Mouse (Mus musculus) thymus, adult 18-20 months (tissue): ENCODE results near the gene Frmd4a.

ENCODE experiments used
- DNase-seq, 2 experiments: peaks; one replicate each; pipeline ENCODE4 v3.0.0; 2022; ENCODE audit warnings: mixed read lengths in 2 of 2

The Frmd4a gene

GRCm38 (mm10) chr2:4017528-4018288 lies at the start of gene Frmd4a:
TSS of gene Frmd4a (plus strand) at chr2:4017717.
- DNase-seq: no peak

DNA sequence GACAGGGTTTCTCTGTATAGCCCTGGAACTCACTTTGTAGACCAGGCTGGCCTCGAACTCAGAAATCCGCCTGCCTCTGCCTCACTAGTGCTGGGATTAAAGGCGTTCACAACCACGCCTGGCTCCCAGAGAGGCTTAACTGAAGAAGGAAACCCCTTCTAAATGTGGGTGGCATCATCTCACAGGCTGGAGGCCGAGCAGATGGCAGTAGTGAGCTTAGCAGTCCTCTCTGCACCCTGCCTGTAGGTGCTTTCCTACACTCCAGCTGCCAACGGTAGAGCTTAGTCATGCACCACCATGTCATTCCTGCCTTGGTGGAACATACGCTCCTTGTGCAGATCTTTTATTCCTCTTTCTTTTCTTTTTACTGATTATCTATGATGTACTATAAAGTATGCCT lies 28.6 kb upstream of the Frmd4a start:
- no peak for DNase-seq

DNA sequence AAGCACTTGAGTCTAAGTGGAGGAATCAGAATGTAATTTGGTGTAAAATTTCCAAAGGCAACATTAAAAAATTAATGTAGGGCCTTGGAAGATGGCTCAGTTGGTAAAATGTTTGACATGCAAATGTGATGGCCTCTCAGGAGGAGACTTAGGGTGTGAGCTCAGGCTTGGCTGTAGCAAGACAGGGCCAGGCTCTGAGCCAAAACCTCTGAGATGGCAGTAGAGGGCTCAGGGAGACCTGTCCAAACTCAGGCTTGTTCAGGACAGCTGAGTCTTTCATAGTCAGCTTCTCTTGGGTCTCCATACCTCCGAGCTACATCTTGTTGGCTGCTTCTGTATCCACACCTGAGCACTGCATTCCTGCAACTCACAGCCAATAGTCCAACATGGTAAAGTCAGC lies 27.1 kb upstream of the Frmd4a start:
- no peak for DNase-seq

- DNase-seq: no peak
Observed at GRCm38 (mm10) chr2:4018431-4018876, 937 bp downstream of the Frmd4a start.

DNA sequence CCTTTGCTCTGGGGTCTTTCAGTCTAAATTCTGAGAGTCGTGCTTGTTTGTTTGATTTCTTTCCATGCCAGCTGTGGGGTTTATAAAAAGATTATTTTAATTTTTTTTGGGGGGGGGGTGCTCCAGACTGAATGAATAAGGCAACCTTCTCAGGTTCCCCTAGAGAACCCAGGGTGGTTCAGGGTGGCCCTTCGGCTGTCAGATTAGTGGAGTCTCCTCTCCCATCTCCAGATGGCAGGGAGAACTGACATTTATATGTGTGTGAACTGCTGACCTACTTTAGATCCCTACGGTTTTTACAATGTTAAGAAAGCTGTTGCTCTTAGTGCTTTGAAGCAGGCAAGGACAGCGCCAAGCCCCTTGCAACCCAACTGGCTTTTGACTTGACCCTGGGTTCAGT lies 1.4 kb downstream of the Frmd4a start:
- no peak for DNase-seq

GRCm38 (mm10) chr2:4024927-4025326 lies 7.4 kb downstream of the Frmd4a start:
- DNase-seq: no peak

GRCm38 (mm10) chr2:4029031-4029747 lies 11.7 kb downstream of the Frmd4a start:
- DNase-seq: no peak

DNA sequence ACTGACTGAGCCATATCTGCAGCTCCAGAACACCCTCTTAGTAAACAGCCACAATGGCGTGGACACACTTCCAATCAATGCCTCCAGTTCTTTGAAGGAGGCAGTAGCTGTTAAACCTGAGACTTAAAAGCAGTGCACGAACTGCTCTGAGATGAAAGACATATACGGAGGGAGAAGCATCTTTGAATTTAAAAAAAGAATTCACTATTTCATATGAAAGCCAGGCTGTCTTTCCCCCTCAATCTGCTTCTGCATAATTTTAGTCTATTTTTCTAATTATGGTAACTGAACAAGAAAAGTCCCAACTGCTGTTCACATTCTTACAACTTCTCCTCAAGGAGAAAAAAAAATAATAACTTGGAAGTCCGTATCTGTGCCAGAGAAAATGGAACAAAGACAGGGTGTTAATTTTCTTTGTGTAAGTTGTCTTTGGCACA lies 18.7 kb downstream of the Frmd4a start:
- no peak for DNase-seq

GRCm38 (mm10) chr2:4036651-4037117 lies 19.2 kb downstream of the Frmd4a start:
- DNase-seq: no peak

- no peak for DNase-seq
Observed at GRCm38 (mm10) chr2:4042009-4042408, 24.5 kb downstream of the Frmd4a start.

- no peak for DNase-seq
Observed at GRCm38 (mm10) chr2:4055481-4055880, 38.0 kb downstream of the Frmd4a start.

- no peak for DNase-seq
Observed at GRCm38 (mm10) chr2:4060675-4061074, 43.2 kb downstream of the Frmd4a start.

GRCm38 (mm10) chr2:4071831-4072230 lies 54.3 kb downstream of the Frmd4a start:
- DNase-seq: no peak

GRCm38 (mm10) chr2:4083877-4084276 lies 66.4 kb downstream of the Frmd4a start:
- no peak for DNase-seq

GRCm38 (mm10) chr2:4097601-4098000 lies 80.1 kb downstream of the Frmd4a start:
- DNase-seq: no peak

DNA sequence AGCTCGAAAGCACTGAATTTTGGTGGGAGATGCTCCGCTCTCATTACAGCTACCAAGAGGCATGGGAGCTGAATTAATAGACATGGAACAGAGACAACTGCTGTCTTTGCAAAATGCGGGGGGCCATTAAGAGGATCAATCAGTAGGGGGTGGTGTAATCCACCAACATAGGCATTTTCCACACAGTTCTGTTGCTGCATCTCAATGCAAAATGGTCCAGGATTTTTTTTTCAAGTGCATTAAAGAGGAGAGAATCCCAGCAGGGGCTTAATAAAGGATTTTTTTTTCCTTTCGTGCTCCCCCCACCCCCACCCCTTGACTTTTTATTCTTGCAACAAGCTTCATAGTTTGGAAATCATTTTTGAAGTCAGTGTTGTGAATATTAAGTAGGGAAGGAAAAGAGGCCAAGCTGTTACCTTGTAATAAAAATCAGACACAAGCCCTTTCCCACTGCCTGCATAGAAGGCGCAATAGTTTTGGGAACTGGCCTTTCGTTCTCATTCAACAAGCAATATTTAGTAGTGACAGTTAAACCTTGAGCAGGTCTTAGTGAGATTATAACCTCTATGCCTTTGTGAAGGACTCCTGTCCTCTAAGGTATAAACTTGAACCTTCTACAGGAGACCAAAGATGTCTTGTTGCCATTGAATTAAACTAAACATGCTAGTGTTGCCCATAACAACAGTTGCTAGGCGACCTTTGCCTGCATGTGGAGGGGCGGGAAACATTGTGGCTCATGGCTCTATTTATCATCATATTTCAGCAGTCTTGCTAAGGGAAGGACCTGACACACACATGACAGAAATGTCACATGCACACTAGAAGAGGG lies 81.6 kb downstream of the Frmd4a start:
- no peak for DNase-seq

DNA sequence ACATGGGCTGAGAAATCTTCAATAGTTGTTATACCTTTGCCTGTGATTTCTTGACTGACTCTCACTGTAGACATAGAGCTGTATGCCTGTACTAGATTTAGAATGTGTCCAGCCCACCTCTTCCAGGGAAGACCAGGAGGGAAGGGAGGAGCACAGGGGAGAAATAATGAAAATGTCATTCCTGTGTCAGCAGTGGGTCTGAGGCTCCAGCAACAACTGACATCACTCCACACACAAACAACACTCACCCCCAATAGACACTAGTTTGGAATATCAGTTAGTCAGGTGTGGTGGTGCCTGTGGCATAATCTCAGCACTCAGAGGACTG lies 82.2 kb downstream of the Frmd4a start:
- no peak for DNase-seq

- DNase-seq: no peak
Observed at GRCm38 (mm10) chr2:4101370-4101769, 83.9 kb downstream of the Frmd4a start.

DNA sequence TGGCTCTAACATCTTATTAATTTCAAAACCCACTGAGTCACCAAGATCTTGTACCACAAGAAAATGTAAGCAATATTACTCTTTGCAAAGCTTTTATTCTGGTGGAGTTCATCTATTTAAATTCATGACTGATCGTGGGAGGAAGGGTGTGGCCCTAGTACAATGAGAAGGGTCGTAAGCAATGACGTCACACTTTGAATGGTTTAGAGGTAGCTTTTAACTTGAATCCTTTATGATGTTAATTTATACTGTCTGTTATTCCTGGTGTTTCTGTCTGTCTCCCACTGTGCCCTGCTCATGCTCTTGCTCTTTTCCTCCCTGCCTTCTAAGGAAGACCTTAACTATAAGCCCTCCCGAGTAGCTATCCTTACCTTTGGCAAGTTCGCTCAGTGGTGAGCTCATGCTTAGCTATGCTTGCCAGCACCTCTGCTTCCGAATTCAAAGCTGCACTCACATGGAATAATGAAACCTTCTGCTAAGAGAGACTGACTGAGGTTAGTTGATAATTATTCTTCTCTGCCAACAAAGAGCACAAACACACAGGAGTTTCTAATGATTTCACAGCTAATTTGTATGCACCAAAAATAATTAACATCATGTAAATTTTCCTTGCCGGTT lies 95.9 kb downstream of the Frmd4a start:
- DNase-seq: no peak

DNA sequence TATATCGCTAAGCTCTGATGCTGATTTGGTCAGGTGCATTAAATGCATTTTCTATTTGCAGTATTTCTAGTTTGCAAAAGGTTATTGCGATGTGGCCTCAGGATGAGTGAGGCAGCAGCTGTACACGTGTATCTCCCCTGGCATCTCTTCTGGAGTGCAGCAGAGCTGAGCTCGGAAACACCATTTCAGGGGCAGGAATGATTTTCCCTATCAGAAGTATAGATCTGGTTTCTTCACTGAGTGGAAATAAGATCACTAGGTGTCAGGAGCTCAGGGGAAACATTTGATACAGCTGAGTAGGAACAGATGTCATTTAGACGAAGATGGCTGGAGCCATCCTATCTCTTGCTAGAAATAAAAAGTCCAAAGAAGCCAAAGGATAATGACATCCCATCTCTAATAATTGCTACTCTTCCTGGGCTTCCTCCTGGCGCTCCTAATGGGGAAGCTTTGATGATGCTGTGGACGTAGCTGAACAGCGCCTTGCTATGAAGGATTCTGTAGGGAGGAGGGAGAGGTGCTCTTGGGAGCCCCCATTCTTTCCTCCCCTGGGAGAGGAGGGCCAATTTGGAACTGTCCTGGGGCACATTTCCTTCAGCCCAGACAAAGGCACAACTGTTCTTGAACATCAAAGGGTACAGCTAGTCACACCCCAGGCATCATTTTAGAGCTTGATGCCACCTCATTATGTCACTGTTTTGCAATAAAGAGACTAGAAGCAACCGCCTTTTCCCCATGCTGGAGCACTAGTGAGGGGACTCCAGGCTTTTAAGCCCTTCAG lies 102.4 kb downstream of the Frmd4a start:
- no peak for DNase-seq

- DNase-seq: no peak
Observed at GRCm38 (mm10) chr2:4131216-4131615, 113.7 kb downstream of the Frmd4a start.

- no peak for DNase-seq
Observed at GRCm38 (mm10) chr2:4137493-4137892, 120.0 kb downstream of the Frmd4a start.
